Mouse (Mus musculus) lung, embryonic 14.5 days (tissue): ENCODE results near the gene Rp9. TPM values are rescaled to one million over a fixed set of nuclear protein-coding genes. Genes with fewer than 3 reads are reported as not detected.

Experiments used
- ATAC-seq: fragments of 200-750 bp; cut with Nextera tagmentation; 2 replicates; pipeline ENCODE4 v1.8.0; 2017; ENCODE audit warnings: mild to moderate bottlenecking, moderate TSS enrichment, moderate library complexity; ENCODE audit not compliant: insufficient read depth
- DNase-seq: peaks from one replicate; pipeline ENCODE4 v3.0.0-alpha.2; 2015
- H3K27ac ChIP-seq: fragments of 300-500 bp; sonication (generic); 2 replicates; pipeline ENCODE4 v1.5.1; 2014; ENCODE audit warnings: low read depth, mild to moderate bottlenecking, moderate library complexity
- H3K27me3 ChIP-seq: fragments of 300-500 bp; sonication (generic); 2 replicates; pipeline ENCODE4 v1.6.1; 2014; ENCODE audit warnings: low read length, control low read depth; ENCODE audit not compliant: insufficient read depth
- H3K36me3 ChIP-seq: fragments of 300-500 bp; sonication (generic); 2 replicates; pipeline ENCODE4 v1.6.1; 2014; ENCODE audit warnings: control low read depth; ENCODE audit not compliant: insufficient read depth
- H3K4me1 ChIP-seq: fragments of 300-500 bp; sonication (generic); 2 replicates; pipeline ENCODE4 v1.6.1; 2014; ENCODE audit warnings: antibody characterized with exemption, control low read depth; ENCODE audit not compliant: insufficient read depth
- H3K4me2 ChIP-seq: fragments of 300-500 bp; sonication (generic); 2 replicates; pipeline ENCODE4 v1.6.1; 2014; ENCODE audit warnings: mild to moderate bottlenecking
- H3K4me3 ChIP-seq: fragments of 300-500 bp; sonication (generic); 2 replicates; pipeline ENCODE4 v1.5.1; 2014; ENCODE audit warnings: low read depth, low read length
- H3K9ac ChIP-seq: fragments of 300-500 bp; sonication (generic); 2 replicates; pipeline ENCODE4 v1.6.1; 2014
- H3K9me3 ChIP-seq: fragments of 300-500 bp; sonication (generic); 2 replicates; pipeline ENCODE4 v1.6.1; 2016; ENCODE audit warnings: low read depth, low read length, control low read depth
- CTCF ChIP-seq: IDR thresholded peaks from 2 replicates; pipeline ENCODE4 v1.5.1; 2016; ENCODE audit warnings: antibody characterized with exemption, low read depth
- WGBS: fragments of 180-500 bp; shearing (Covaris S2); extraction: QIAGEN DNeasy Blood & Tissue Kit; methylation state at CpG from one replicate; pipeline ENCODE4 v1.1.7; 2014; 5-methylcytosine and 5-hydroxymethylcytosine counted together
- polyA plus RNA-seq: library from polyadenylated mRNA; unstranded; fragments of >200 nt; fragmentation: Nextera tagmentation; extraction: Ambion mirVana; gene quantifications from 2 replicates; pipeline ENCODE4 v1.2.1, GENCODE M21; 2014

Rp9 gene
- polyA plus RNA-seq, 1 experiment from 2014 or later, result 71.0 TPM

DNA sequence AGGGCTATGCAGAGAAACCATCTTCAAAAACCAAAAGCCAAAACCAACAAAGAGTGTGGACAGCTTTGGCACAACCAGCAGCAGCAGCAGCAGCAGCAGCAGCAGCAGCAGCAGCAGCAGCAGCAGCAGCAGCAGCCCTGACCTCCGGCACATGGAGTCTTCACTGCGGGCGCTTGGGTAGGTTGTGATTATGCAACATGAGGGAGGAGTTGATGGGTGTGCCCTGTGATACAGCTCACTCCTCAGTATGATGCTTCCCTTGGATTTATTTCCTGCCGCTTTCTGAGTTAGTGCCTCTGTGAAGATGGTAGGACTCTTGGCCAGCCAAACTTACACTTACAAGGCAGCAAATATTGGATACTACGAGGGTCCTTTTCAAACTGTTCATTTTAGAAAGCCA, 22.3 kb downstream of the Rp9 start:
- DNase-seq, result no peak
- no peak overlapping the region for H3K4me2 ChIP-seq
- H3K4me1 ChIP-seq, result no peaks in the 10 kb centered on the region
- no peak for ATAC-seq
- TF ChIP-seq CTCF, result no peak
- H3K9me3 ChIP-seq, result no peaks in the 10 kb centered on the region
- no peaks in the 10 kb centered on the region for H3K27me3 ChIP-seq
- H3K36me3 ChIP-seq, result peaks cover 58% of the 10 kb centered on the region
- H3K4me3 ChIP-seq, result no peak overlapping the region
- 79% methylated on average over 5 of the region's 5 CpGs for WGBS
- H3K27ac ChIP-seq, result no peak overlapping the region
- no peak overlapping the region for H3K9ac ChIP-seq

- H3K36me3 ChIP-seq, result peaks cover 38% of the 10 kb centered on the region
- DNase-seq (no peak), ATAC-seq (no peak)
- H3K4me1 ChIP-seq, result no peaks in the 10 kb centered on the region
- WGBS, result 70% methylated on average over 1 of the region's 1 CpGs
- H3K4me3 ChIP-seq, result no peak overlapping the region
- H3K27me3 ChIP-seq, result no peaks in the 10 kb centered on the region
- H3K4me2 ChIP-seq, result no peak overlapping the region
- H3K9me3 ChIP-seq, result no peaks in the 10 kb centered on the region
- no peak overlapping the region for H3K27ac ChIP-seq
- H3K9ac ChIP-seq, result no peak overlapping the region
- TF ChIP-seq CTCF, result no peak
Measured at GRCm38 (mm10) chr9:22445123-22445522, 24.4 kb downstream of the Rp9 start.

DNA sequence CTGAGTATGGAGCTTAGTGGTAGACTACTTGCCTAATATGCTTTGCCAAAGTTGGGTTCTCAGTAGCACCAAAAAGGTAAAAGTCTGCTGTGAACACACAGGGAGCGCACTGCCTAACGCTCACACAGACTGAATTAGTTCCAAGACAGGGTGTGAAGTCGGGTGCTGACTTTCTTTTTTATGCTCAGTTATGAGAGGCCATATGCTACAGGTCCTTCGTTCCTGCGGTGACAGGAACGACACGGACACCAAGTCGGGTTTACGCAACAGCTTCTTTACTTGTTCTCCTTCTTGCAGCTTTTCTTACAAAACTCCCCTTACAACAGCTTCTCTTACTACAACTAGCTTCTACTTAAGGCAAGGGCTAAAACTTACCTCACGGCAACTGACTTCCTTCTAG, 26.4 kb downstream of the Rp9 start:
- TF ChIP-seq CTCF, result no peak
- DNase-seq (no peak), ATAC-seq (no peak)
- no peak overlapping the region for H3K9ac ChIP-seq
- H3K9me3 ChIP-seq, result no peaks in the 10 kb centered on the region
- no peaks in the 10 kb centered on the region for H3K4me1 ChIP-seq
- no peak overlapping the region for H3K4me3 ChIP-seq
- WGBS, result 83% methylated on average over 10 of the region's 10 CpGs
- peaks cover 18% of the 10 kb centered on the region for H3K36me3 ChIP-seq
- no peak overlapping the region for H3K4me2 ChIP-seq
- no peak overlapping the region for H3K27ac ChIP-seq
- no peaks in the 10 kb centered on the region for H3K27me3 ChIP-seq

- H3K9me3 ChIP-seq, result no peaks in the 10 kb centered on the region
- no peak overlapping the region for H3K9ac ChIP-seq
- no peak overlapping the region for H3K27ac ChIP-seq
- 50% methylated on average over 1 of the region's 1 CpGs for WGBS
- no peak for DNase-seq
- no peaks in the 10 kb centered on the region for H3K4me1 ChIP-seq
- H3K36me3 ChIP-seq, result no peaks in the 10 kb centered on the region
- TF ChIP-seq CTCF, result no peak
- no peak for ATAC-seq
- no peak overlapping the region for H3K4me3 ChIP-seq
- H3K27me3 ChIP-seq, result no peaks in the 10 kb centered on the region
- no peak overlapping the region for H3K4me2 ChIP-seq
Measured at GRCm38 (mm10) chr9:22438826-22439225, 30.7 kb downstream of the Rp9 start.

DNA sequence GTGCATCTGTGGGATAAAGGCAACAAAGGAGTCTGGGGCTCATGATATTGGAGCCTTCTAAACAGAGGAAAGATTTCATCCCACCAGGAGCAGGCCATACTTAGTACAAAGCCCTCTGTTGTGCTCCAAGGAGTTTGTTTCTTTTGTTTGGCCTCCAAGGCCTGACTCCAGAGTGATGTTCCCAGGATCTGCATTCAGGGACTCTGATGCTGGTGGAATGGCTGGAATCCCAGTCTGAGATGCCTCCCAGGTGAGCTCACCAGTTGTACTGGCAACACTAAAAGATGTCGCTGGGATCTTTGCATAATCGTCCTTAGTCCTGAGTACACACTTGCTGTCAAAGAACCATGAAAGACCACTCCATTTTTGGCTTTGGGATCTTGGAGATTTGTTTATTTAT, 35.4 kb downstream of the Rp9 start:
- Histone ChIP-seq H3K4me1 (0 out of 2 replicates have a peak, but pooled peaks cover 5% of the 10 kb centered on the region), H3K4me3 (no peak overlapping the region), H3K9ac (no peak overlapping the region), H3K9me3 (no peaks in the 10 kb centered on the region), H3K27ac (no peak overlapping the region), H3K27me3 (no peaks in the 10 kb centered on the region), H3K36me3 (no peaks in the 10 kb centered on the region), H3K4me2 (no peak overlapping the region)
- 87% methylated on average over 2 of the region's 2 CpGs for WGBS
- ATAC-seq, result no peak
- TF ChIP-seq CTCF, result no peak
- DNase-seq, result no peak

GRCm38 (mm10) chr9:22433221-22433620, 36.3 kb downstream of the Rp9 start:
- Histone ChIP-seq H3K9ac (no peak overlapping the region), H3K27me3 (no peaks in the 10 kb centered on the region), H3K27ac (no peak overlapping the region), H3K36me3 (no peaks in the 10 kb centered on the region), H3K4me3 (no peak overlapping the region), H3K4me1 (0 out of 2 replicates have a peak, but pooled peaks cover 5% of the 10 kb centered on the region), H3K9me3 (no peaks in the 10 kb centered on the region), H3K4me2 (no peak overlapping the region)
- DNase-seq (no peak), ATAC-seq (no peak)
- TF ChIP-seq CTCF, result no peak
- WGBS, result 81% methylated on average over 2 of the region's 2 CpGs

DNA sequence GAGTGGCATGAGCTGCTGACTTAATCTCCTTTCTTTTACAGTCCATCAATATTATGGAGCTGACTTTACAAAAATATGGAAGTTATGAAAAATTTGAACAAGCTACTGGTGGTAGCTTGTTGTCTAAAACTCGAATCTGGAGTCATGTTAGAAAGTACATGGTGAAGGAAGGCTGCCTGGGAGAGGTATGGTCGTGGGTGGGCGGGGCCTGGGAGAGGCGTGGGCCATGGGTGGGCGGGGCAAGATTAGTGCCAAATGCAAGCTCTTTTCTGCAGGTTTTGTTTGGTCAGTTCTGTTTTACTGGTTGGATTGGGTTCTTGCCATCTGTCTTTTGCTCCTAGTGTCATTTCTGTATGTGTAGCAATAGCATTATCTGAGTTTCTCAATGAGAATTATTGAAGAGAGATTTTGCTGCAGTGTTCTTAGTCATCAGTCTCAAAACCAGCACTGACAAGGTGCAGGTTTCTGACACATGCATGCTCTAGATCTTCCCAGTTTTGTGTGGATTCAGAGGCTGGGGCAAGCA, 39.2 kb downstream of the Rp9 start:
- Histone ChIP-seq H3K9me3 (no peaks in the 10 kb centered on the region), H3K9ac (no peak overlapping the region), H3K27ac (no peak overlapping the region), H3K4me2 (peak overlapping the region; percentile 35), H3K27me3 (no peaks in the 10 kb centered on the region), H3K4me3 (no peak overlapping the region), H3K36me3 (no peaks in the 10 kb centered on the region), H3K4me1 (0 out of 2 replicates have a peak, but pooled peaks cover 5% of the 10 kb centered on the region)
- DNase-seq, result peak; percentile 24
- peak; percentile 42; the same call in 1 of the 2 replicates for ATAC-seq
- TF ChIP-seq CTCF, result no peak
- 20% methylated on average over 5 of the region's 5 CpGs for WGBS
